Mouse (Mus musculus) C2C12 (cell line): ENCODE results near the gene R3hdm1. TPM values are rescaled to one million over a fixed set of nuclear protein-coding genes. Genes with fewer than 3 reads are reported as not detected.
"Not testable (repeated sequence)": the region's sequence is repeated elsewhere in the genome, so short reads cannot be mapped to it uniquely, and the experiment has no call there.

Experiments used
- H3K27me3 ChIP-seq: one replicate; pipeline ENCODE4 v1.6.1; 2011; ENCODE audit not compliant: control insufficient read depth, insufficient read depth, insufficient read length
- H3K36me3 ChIP-seq: one replicate; pipeline ENCODE4 v1.6.1; 2011; ENCODE audit not compliant: control insufficient read depth, insufficient read depth
- H3K4me3 ChIP-seq: one replicate; pipeline ENCODE4 v1.5.1; 2011; ENCODE audit warnings: mild to moderate bottlenecking, control low read depth; ENCODE audit not compliant: poor library complexity, insufficient read depth, severe bottlenecking
- H3K79me2 ChIP-seq: one replicate; pipeline ENCODE4 v1.6.1; 2011; ENCODE audit not compliant: control insufficient read depth, insufficient read depth
- H3K79me3 ChIP-seq: one replicate; pipeline ENCODE4 v1.6.1; 2011; ENCODE audit warnings: low read depth, control low read depth
- H3ac ChIP-seq: one replicate; pipeline ENCODE3; 2011; ENCODE audit warnings: low read depth; ENCODE audit not compliant: control insufficient read depth, insufficient read length
- CEBPB ChIP-seq: IDR thresholded peaks from one replicate; pipeline ENCODE4 v1.6.1; 2011; ENCODE audit warnings: low read depth, mild to moderate bottlenecking, control low read depth, moderate library complexity
- CTCF ChIP-seq: IDR thresholded peaks from one replicate; pipeline ENCODE4 v1.5.1; 2011; ENCODE audit not compliant: control insufficient read depth, insufficient read depth, insufficient read length
- FOSL1 ChIP-seq: IDR thresholded peaks from one replicate; pipeline ENCODE4 v1.8.0; 2011; ENCODE audit warnings: mild to moderate bottlenecking, low read length; ENCODE audit not compliant: poor library complexity, insufficient read depth, severe bottlenecking
- MAX ChIP-seq: IDR thresholded peaks from one replicate; pipeline ENCODE4 v1.6.1; 2011; ENCODE audit warnings: mild to moderate bottlenecking, control low read depth
- MYOD1 ChIP-seq: IDR thresholded peaks from one replicate; pipeline ENCODE4 v1.6.1; 2011; ENCODE audit warnings: low read depth; ENCODE audit not compliant: control insufficient read depth, insufficient read length
- MYOG ChIP-seq: IDR thresholded peaks from one replicate; pipeline ENCODE4 v1.6.1; 2011; ENCODE audit not compliant: control insufficient read depth, insufficient read length; ENCODE audit errors: extremely low read depth
- USF1 ChIP-seq: IDR thresholded peaks from one replicate; pipeline ENCODE4 v1.6.1; 2011; ENCODE audit warnings: low read depth, mild to moderate bottlenecking, control low read depth, moderate library complexity
- polyA plus RNA-seq: library from polyadenylated mRNA; unstranded; fragments of >200 nt; fragmentation: generic; extraction: Trizol; gene quantifications from one replicate; pipeline ENCODE4 v1.2.1, GENCODE M21; 2012; ENCODE audit warnings: missing spikeins

The R3hdm1 gene
- polyA plus RNA-seq, 1 experiment = 29.9 TPM

DNA sequence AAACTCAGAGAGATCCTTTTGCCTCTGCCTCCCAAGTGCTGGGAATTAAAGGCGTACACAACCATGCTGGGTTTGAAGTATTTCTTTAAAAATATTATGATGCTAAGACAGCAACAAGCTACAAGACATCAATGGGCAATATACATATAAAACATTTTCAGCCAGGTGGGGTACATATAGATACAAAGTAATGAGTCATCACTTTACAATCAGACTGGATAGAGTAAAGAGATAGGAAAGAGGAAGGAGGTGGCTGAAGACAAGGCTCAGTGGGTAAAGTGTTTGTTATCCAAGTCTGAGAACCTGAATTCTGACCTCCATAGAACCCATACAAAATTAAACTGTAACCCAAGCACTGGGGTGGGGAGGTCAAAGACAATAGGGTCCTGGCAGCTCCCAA, 4.8 kb upstream of the R3hdm1 start:
- no peaks in the 10 kb centered on the region for H3K27me3 ChIP-seq
- no peak overlapping the region for H3K4me3 ChIP-seq
- H3ac ChIP-seq = no peak overlapping the region
- H3K79me2 ChIP-seq = peaks cover 2% of the 10 kb centered on the region
- H3K79me3 ChIP-seq = peaks cover under 1% of the 10 kb centered on the region
- TF ChIP-seq USF1 (no peak), MYOG (no peak)
- H3K36me3 ChIP-seq = no peaks in the 10 kb centered on the region

DNA sequence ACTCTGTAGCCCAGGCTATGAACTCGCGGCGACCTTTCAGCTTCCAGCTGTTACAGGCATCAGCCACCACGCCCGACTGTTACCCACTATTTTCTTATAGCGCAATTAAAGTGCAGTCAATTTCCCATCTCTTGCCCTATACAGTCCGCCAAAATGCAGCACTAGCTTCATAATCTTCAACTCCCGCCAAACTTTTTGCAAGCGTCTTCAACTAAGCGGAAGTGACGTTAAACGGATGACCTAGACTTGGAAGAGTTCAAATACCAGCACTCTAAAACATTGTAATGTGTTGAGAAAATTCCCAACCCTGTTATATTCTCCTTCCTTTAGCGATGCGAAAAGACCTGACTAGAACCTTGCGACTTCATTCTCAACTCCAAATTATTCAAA, 855 bp upstream of the R3hdm1 start:
- Histone ChIP-seq H3K79me3 (peaks cover 40% of the 10 kb centered on the region), H3K4me3 (peak overlapping the region; percentile 43), H3K79me2 (peaks cover 41% of the 10 kb centered on the region), H3K27me3 (no peaks in the 10 kb centered on the region), H3ac (peak overlapping the region; percentile 57), H3K36me3 (no peaks in the 10 kb centered on the region)
- TF ChIP-seq MAX (no peak), USF1 (no peak), CTCF (no peak), MYOD1 (no peak), FOSL1 (no peak), CEBPB (no peak), MYOG (no peak)

- Histone ChIP-seq H3K4me3 (peak overlapping the region; percentile 88), H3K27me3 (no peaks in the 10 kb centered on the region), H3K79me2 (peaks cover 55% of the 10 kb centered on the region), H3K36me3 (no peaks in the 10 kb centered on the region), H3ac (peak overlapping the region; percentile 85), H3K79me3 (peaks cover 53% of the 10 kb centered on the region)
- no peak for TF ChIP-seq FOSL1
- no peak for TF ChIP-seq CEBPB
- TF ChIP-seq MYOG = no peak
- TF ChIP-seq MAX = no peak
- TF ChIP-seq MYOD1 = no peak
- TF ChIP-seq USF1 = no peak
- no peak for TF ChIP-seq CTCF
Measured at GRCm38 (mm10) chr1:128103520-128104088, 503 bp downstream of the R3hdm1 start.

- Histone ChIP-seq H3K27me3 (no peaks in the 10 kb centered on the region), H3ac (no peak overlapping the region), H3K36me3 (no peaks in the 10 kb centered on the region), H3K4me3 (no peak overlapping the region), H3K79me3 (peaks cover 74% of the 10 kb centered on the region), H3K79me2 (peaks cover 100% of the 10 kb centered on the region)
- TF ChIP-seq CTCF (no peak), FOSL1 (no peak), USF1 (no peak), MAX (no peak), MYOG (no peak), CEBPB (no peak), MYOD1 (no peak)
Measured at GRCm38 (mm10) chr1:128120913-128121627, 18.0 kb downstream of the R3hdm1 start.

GRCm38 (mm10) chr1:128136222-128136621, 33.1 kb downstream of the R3hdm1 start:
- peaks cover 41% of the 10 kb centered on the region for H3K79me3 ChIP-seq
- H3K27me3 ChIP-seq, H3ac ChIP-seq, H3K36me3 ChIP-seq, H3K4me3 ChIP-seq: not testable (repeated sequence)
- H3K79me2 ChIP-seq = peaks cover 56% of the 10 kb centered on the region

DNA sequence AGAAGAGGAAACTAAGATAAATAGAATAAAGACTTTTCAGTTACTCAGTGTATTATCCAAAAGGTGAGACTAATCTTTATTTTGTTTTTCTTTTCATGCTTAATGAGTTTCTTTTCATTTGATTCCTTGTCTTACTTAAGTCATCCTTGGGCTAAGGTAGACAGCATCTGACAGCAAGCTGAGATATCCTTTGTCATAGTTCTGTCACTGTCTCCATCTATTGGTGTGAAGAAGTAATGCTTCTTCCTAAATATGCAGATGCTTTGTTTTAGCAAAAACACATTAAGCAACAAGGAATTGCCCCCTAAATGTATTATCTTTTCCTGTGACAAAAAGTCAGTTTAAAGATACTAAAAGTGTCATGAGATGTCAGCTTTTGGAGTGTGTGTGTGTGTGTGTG, 37.9 kb downstream of the R3hdm1 start:
- no peaks in the 10 kb centered on the region for H3K36me3 ChIP-seq
- no peaks in the 10 kb centered on the region for H3K27me3 ChIP-seq
- TF ChIP-seq MAX (no peak), FOSL1 (no peak), CEBPB (no peak), USF1 (no peak), MYOD1 (no peak), MYOG (no peak), CTCF (no peak)
- peaks cover 14% of the 10 kb centered on the region for H3K79me3 ChIP-seq
- H3ac ChIP-seq = no peak overlapping the region
- peaks cover 48% of the 10 kb centered on the region for H3K79me2 ChIP-seq
- no peak overlapping the region for H3K4me3 ChIP-seq
